Mouse (Mus musculus) ES-Bruce4 (cell line): ENCODE data around the gene Dpp6. TPM values are rescaled to one million over a fixed set of nuclear protein-coding genes. Genes with fewer than 3 reads are reported as not detected.

Source experiments
- H3K27ac ChIP-seq: 2 replicates; pipeline ENCODE4 v1.5.1; 2012; ENCODE audit warnings: low read length, inconsistent platforms; ENCODE audit not compliant: insufficient read depth
- H3K27me3 ChIP-seq: 2 replicates; pipeline ENCODE4 v1.6.1; 2012; ENCODE audit warnings: mild to moderate bottlenecking, low read length, inconsistent platforms; ENCODE audit not compliant: control insufficient read depth, poor library complexity, insufficient read depth, severe bottlenecking
- H3K36me3 ChIP-seq: 2 replicates; pipeline ENCODE4 v1.6.1; 2012; ENCODE audit warnings: inconsistent platforms, mild to moderate bottlenecking, low read length, moderate library complexity; ENCODE audit not compliant: control insufficient read depth, poor library complexity, insufficient read depth, severe bottlenecking
- H3K4me1 ChIP-seq: one replicate; pipeline ENCODE4 v1.8.1; 2011; ENCODE audit warnings: low read length; ENCODE audit not compliant: control insufficient read depth, insufficient read depth
- H3K4me3 ChIP-seq: 2 replicates; pipeline ENCODE4 v1.5.1; 2011; ENCODE audit warnings: low read depth, mild to moderate bottlenecking, low read length
- H3K9ac ChIP-seq: 2 replicates; pipeline ENCODE4 v1.6.1; 2012; ENCODE audit warnings: low read depth, mild to moderate bottlenecking, inconsistent platforms; ENCODE audit not compliant: poor library complexity, severe bottlenecking
- H3K9me3 ChIP-seq: replicated peaks from 2 replicates; pipeline ENCODE4 v1.6.1; 2012; ENCODE audit warnings: mild to moderate bottlenecking, low read length, inconsistent platforms; ENCODE audit not compliant: control insufficient read depth, poor library complexity, insufficient read depth, severe bottlenecking
- CTCF ChIP-seq: IDR thresholded peaks from one replicate; pipeline ENCODE4 v1.8.1; 2011; ENCODE audit warnings: low read depth, low read length
- EP300 ChIP-seq: IDR thresholded peaks from 2 replicates; pipeline ENCODE4 v1.6.1; 2011; ENCODE audit warnings: low read depth, low read length; ENCODE audit not compliant: insufficient read depth
- POLR2A ChIP-seq: IDR thresholded peaks from one replicate; pipeline ENCODE4 v1.8.1; 2011; ENCODE audit warnings: low read length; ENCODE audit not compliant: insufficient read depth
- polyA plus RNA-seq: library from polyadenylated mRNA; stranded (reverse); fragments of >200 nt; gene quantifications from 2 replicates; pipeline ENCODE4 v1.2.4, GENCODE M21; 2011; ENCODE audit warnings: low read depth; ENCODE audit not compliant: missing spikeins, insufficient read depth, insufficient read length

Gene Dpp6
- polyA plus RNA-seq, 1 experiment, result 4.1 TPM

- TF ChIP-seq POLR2A (no peak), CTCF (no peak), EP300 (no peak)
- Histone ChIP-seq H3K27me3 (no peaks in the 10 kb centered on the region), H3K9me3 (no peaks in the 10 kb centered on the region), H3K36me3 (no peaks in the 10 kb centered on the region), H3K9ac (no peak overlapping the region), H3K4me1 (peaks cover 2% of the 10 kb centered on the region), H3K4me3 (no peak overlapping the region), H3K27ac (no peak overlapping the region)
Observed at GRCm38 (mm10) chr5:26907151-26907550, 90.1 kb downstream of the Dpp6 start.

GRCm38 (mm10) chr5:26908612-26909011 lies 91.6 kb downstream of the Dpp6 start:
- H3K36me3 ChIP-seq, result no peaks in the 10 kb centered on the region
- H3K27ac ChIP-seq, result no peak overlapping the region
- no peak for TF ChIP-seq POLR2A
- TF ChIP-seq EP300, result no peak
- TF ChIP-seq CTCF, result no peak
- H3K9me3 ChIP-seq, result no peaks in the 10 kb centered on the region
- H3K4me1 ChIP-seq, result peaks cover 2% of the 10 kb centered on the region
- H3K4me3 ChIP-seq, result no peak overlapping the region
- no peaks in the 10 kb centered on the region for H3K27me3 ChIP-seq
- H3K9ac ChIP-seq, result no peak overlapping the region

GRCm38 (mm10) chr5:26910353-26910752 lies 93.3 kb downstream of the Dpp6 start:
- no peak for TF ChIP-seq CTCF
- TF ChIP-seq POLR2A, result no peak
- TF ChIP-seq EP300, result no peak
- Histone ChIP-seq H3K4me1 (peaks cover 2% of the 10 kb centered on the region), H3K9me3 (no peaks in the 10 kb centered on the region), H3K27ac (no peak overlapping the region), H3K4me3 (no peak overlapping the region), H3K27me3 (no peaks in the 10 kb centered on the region), H3K9ac (no peak overlapping the region), H3K36me3 (no peaks in the 10 kb centered on the region)

- H3K4me3 ChIP-seq, result no peak overlapping the region
- TF ChIP-seq CTCF (no peak), POLR2A (no peak), EP300 (no peak)
- no peak overlapping the region for H3K9ac ChIP-seq
- no peaks in the 10 kb centered on the region for H3K27me3 ChIP-seq
- H3K36me3 ChIP-seq, result no peaks in the 10 kb centered on the region
- H3K4me1 ChIP-seq, result no peaks in the 10 kb centered on the region
- H3K27ac ChIP-seq, result no peak overlapping the region
- H3K9me3 ChIP-seq, result no peaks in the 10 kb centered on the region
Observed at GRCm38 (mm10) chr5:26911965-26912364, 95.0 kb downstream of the Dpp6 start.

GRCm38 (mm10) chr5:26918763-26919162 lies 101.8 kb downstream of the Dpp6 start:
- no peak for TF ChIP-seq EP300
- TF ChIP-seq CTCF, result no peak
- no peak for TF ChIP-seq POLR2A
- Histone ChIP-seq H3K4me1 (no peaks in the 10 kb centered on the region), H3K9me3 (no peaks in the 10 kb centered on the region), H3K27ac (no peak overlapping the region), H3K9ac (no peak overlapping the region), H3K27me3 (no peaks in the 10 kb centered on the region), H3K4me3 (no peak overlapping the region), H3K36me3 (no peaks in the 10 kb centered on the region)

- H3K9me3 ChIP-seq, result no peaks in the 10 kb centered on the region
- no peak overlapping the region for H3K27ac ChIP-seq
- H3K36me3 ChIP-seq, result no peaks in the 10 kb centered on the region
- TF ChIP-seq EP300 (no peak), POLR2A (no peak), CTCF (no peak)
- H3K4me3 ChIP-seq, result no peak overlapping the region
- H3K27me3 ChIP-seq, result no peaks in the 10 kb centered on the region; the same call in 1 of the 2 replicates
- no peak overlapping the region for H3K9ac ChIP-seq
- H3K4me1 ChIP-seq, result no peaks in the 10 kb centered on the region
Observed at GRCm38 (mm10) chr5:26924552-26924951, 107.5 kb downstream of the Dpp6 start.
